Mouse (Mus musculus) brain, embryonic 14.5 days (tissue): ENCODE measurements around the gene Tmem45a.

Experiments used
- CTCF ChIP-seq: fragments of 200-500 bp; IDR thresholded peaks from 2 replicates; pipeline ENCODE4 v1.5.1; 2012; ENCODE audit warnings: inconsistent platforms, mild to moderate bottlenecking, moderate library complexity, borderline replicate concordance; ENCODE audit not compliant: insufficient read depth, insufficient read length; ENCODE audit errors: extremely low read depth
- POLR2A ChIP-seq: fragments of 200-500 bp; IDR thresholded peaks from 2 replicates; pipeline ENCODE4 v1.6.1; 2012; ENCODE audit warnings: mild to moderate bottlenecking, inconsistent platforms, borderline replicate concordance; ENCODE audit not compliant: poor library complexity, insufficient read depth, insufficient read length, severe bottlenecking; ENCODE audit errors: extremely low read depth

GRCm38 (mm10) chr16:56800469-56800868 lies 85.5 kb downstream of the Tmem45a start:
- TF ChIP-seq CTCF (no peak), POLR2A (no peak)
